Mouse (Mus musculus) hindbrain, embryonic 11.5 days (tissue): ENCODE measurements at regions not wholly inside any gene's neighbourhood (a gene's known extent, or its start where the extent isn't known, plus 50 kb on each side); places are given as distances from the start of the nearest gene placed in this dataset.

Experiments used
- ATAC-seq: fragments of 200-750 bp; cut with Nextera tagmentation; 2 replicates; pipeline ENCODE4 v1.8.0; 2017; ENCODE audit warnings: mild to moderate bottlenecking, moderate TSS enrichment, moderate library complexity; ENCODE audit not compliant: low FRiP score
- DNase-seq: peaks from one replicate; pipeline ENCODE4 v3.0.0-alpha.2; 2015; ENCODE audit warnings: low spot score
- H3K27ac ChIP-seq: fragments of 300-500 bp; sonication (generic); 2 replicates; pipeline ENCODE4 v1.5.1; 2014; ENCODE audit warnings: mild to moderate bottlenecking, low read depth, low read length
- H3K27me3 ChIP-seq: fragments of 300-500 bp; sonication (generic); 2 replicates; pipeline ENCODE4 v1.6.1; 2014; ENCODE audit warnings: mild to moderate bottlenecking, low read length, moderate library complexity, mixed read lengths; ENCODE audit not compliant: control insufficient read depth, insufficient read depth
- H3K36me3 ChIP-seq: fragments of 300-500 bp; sonication (generic); 2 replicates; pipeline ENCODE4 v1.6.1; 2014; ENCODE audit warnings: mild to moderate bottlenecking, low read length, moderate library complexity, mixed read lengths; ENCODE audit not compliant: control insufficient read depth, insufficient read depth
- H3K4me1 ChIP-seq: fragments of 300-500 bp; sonication (generic); replicated peaks from 2 replicates; pipeline ENCODE4 v1.6.1; 2014; ENCODE audit warnings: low read length, mixed read lengths; ENCODE audit not compliant: control insufficient read depth, insufficient read depth
- H3K4me2 ChIP-seq: fragments of 300-500 bp; sonication (generic); replicated peaks from 2 replicates; pipeline ENCODE4 v1.6.1; 2014; ENCODE audit warnings: mild to moderate bottlenecking, low read depth, low read length
- H3K4me3 ChIP-seq: fragments of 300-500 bp; sonication (generic); 2 replicates; pipeline ENCODE4 v1.5.1; 2014; ENCODE audit warnings: low read depth, low read length
- H3K9ac ChIP-seq: fragments of 300-500 bp; sonication (generic); 2 replicates; pipeline ENCODE4 v1.6.1; 2014; ENCODE audit warnings: low read depth, low read length
- H3K9me3 ChIP-seq: fragments of 300-500 bp; sonication (generic); 2 replicates; pipeline ENCODE4 v1.6.1; 2016; ENCODE audit warnings: low read length; ENCODE audit not compliant: control insufficient read depth
- WGBS: fragments of 180-500 bp; shearing (Covaris S2); extraction: QIAGEN DNeasy Blood & Tissue Kit; methylation state at CpG from one replicate; pipeline ENCODE4 v1.1.7; 2014; 5-methylcytosine and 5-hydroxymethylcytosine counted together

- ATAC-seq (no peak), DNase-seq (no peak)
- Histone ChIP-seq H3K27ac (no peak overlapping the region), H3K27me3 (no peaks in the 10 kb centered on the region), H3K4me1 (no peaks in the 10 kb centered on the region), H3K36me3 (no peaks in the 10 kb centered on the region), H3K9ac (no peak overlapping the region), H3K4me2 (no peak overlapping the region), H3K9me3 (no peaks in the 10 kb centered on the region), H3K4me3 (no peak overlapping the region)
- WGBS: 90% methylated on average over 3 of the region's 3 CpGs
Measured at GRCm38 (mm10) chr7:133521936-133522335, 80.0 kb downstream of the Tex36 start.

GRCm38 (mm10) chr7:133518926-133519325, 83.0 kb downstream of the Tex36 start:
- 91% methylated on average over 3 of the region's 3 CpGs for WGBS
- no peaks in the 10 kb centered on the region for H3K9me3 ChIP-seq
- H3K9ac ChIP-seq: no peak overlapping the region
- H3K27me3 ChIP-seq: no peaks in the 10 kb centered on the region
- H3K27ac ChIP-seq: no peak overlapping the region
- H3K4me2 ChIP-seq: no peak overlapping the region
- ATAC-seq (no peak), DNase-seq (no peak)
- no peaks in the 10 kb centered on the region for H3K36me3 ChIP-seq
- H3K4me3 ChIP-seq: no peak overlapping the region
- H3K4me1 ChIP-seq: no peaks in the 10 kb centered on the region

GRCm38 (mm10) chr7:133517576-133517975, 84.4 kb downstream of the Tex36 start:
- no peaks in the 10 kb centered on the region for H3K4me1 ChIP-seq
- no peak overlapping the region for H3K4me2 ChIP-seq
- H3K36me3 ChIP-seq: no peaks in the 10 kb centered on the region
- H3K9ac ChIP-seq: no peak overlapping the region
- H3K27me3 ChIP-seq: no peaks in the 10 kb centered on the region
- no peak overlapping the region for H3K4me3 ChIP-seq
- 89% methylated on average over 5 of the region's 5 CpGs for WGBS
- H3K9me3 ChIP-seq: no peaks in the 10 kb centered on the region
- DNase-seq (no peak), ATAC-seq (no peak)
- H3K27ac ChIP-seq: no peak overlapping the region

- no peak for DNase-seq
- Histone ChIP-seq H3K9ac (no peak overlapping the region), H3K36me3 (no peaks in the 10 kb centered on the region), H3K9me3 (no peaks in the 10 kb centered on the region), H3K4me1 (no peaks in the 10 kb centered on the region), H3K27me3 (no peaks in the 10 kb centered on the region), H3K4me2 (no peak overlapping the region), H3K4me3 (no peak overlapping the region), H3K27ac (no peak overlapping the region)
- 76% methylated on average over 5 of the region's 5 CpGs for WGBS
- ATAC-seq: no peak
Measured at GRCm38 (mm10) chr7:133510926-133511325, 91.0 kb downstream of the Tex36 start.

- H3K4me1 ChIP-seq: no peaks in the 10 kb centered on the region
- H3K27me3 ChIP-seq: no peaks in the 10 kb centered on the region
- ATAC-seq: no peak
- H3K9ac ChIP-seq: no peak overlapping the region
- no peaks in the 10 kb centered on the region for H3K36me3 ChIP-seq
- no peak overlapping the region for H3K4me3 ChIP-seq
- no peak for DNase-seq
- no peak overlapping the region for H3K4me2 ChIP-seq
- no peak overlapping the region for H3K27ac ChIP-seq
- 48% methylated on average over 4 of the region's 4 CpGs for WGBS
- no peaks in the 10 kb centered on the region for H3K9me3 ChIP-seq
Measured at GRCm38 (mm10) chr7:133509486-133509885, 92.5 kb downstream of the Tex36 start.

GRCm38 (mm10) chr7:133508370-133509012, 93.5 kb downstream of the Tex36 start:
- Histone ChIP-seq H3K4me1 (no peaks in the 10 kb centered on the region), H3K4me3 (no peak overlapping the region), H3K36me3 (no peaks in the 10 kb centered on the region), H3K27me3 (no peaks in the 10 kb centered on the region), H3K9me3 (no peaks in the 10 kb centered on the region), H3K4me2 (no peak overlapping the region), H3K27ac (no peak overlapping the region), H3K9ac (no peak overlapping the region)
- no peak for ATAC-seq
- no peak for DNase-seq
- 80% methylated on average over 11 of the region's 11 CpGs for WGBS

- Histone ChIP-seq H3K27me3 (peaks cover 2% of the 10 kb centered on the region; the same call in 1 of the 2 replicates), H3K4me2 (no peak overlapping the region), H3K4me1 (no peaks in the 10 kb centered on the region), H3K36me3 (no peaks in the 10 kb centered on the region), H3K9me3 (no peaks in the 10 kb centered on the region), H3K9ac (no peak overlapping the region), H3K27ac (no peak overlapping the region), H3K4me3 (no peak overlapping the region)
- 82% methylated on average over 2 of the region's 2 CpGs for WGBS
- no peak for ATAC-seq
- DNase-seq: no peak
Measured at GRCm38 (mm10) chr7:133505628-133506027, 96.3 kb downstream of the Tex36 start.

GRCm38 (mm10) chr7:133503946-133504345, 98.0 kb downstream of the Tex36 start:
- Histone ChIP-seq H3K4me1 (no peaks in the 10 kb centered on the region), H3K36me3 (no peaks in the 10 kb centered on the region), H3K27me3 (peaks cover 2% of the 10 kb centered on the region; the same call in 1 of the 2 replicates), H3K27ac (no peak overlapping the region), H3K9me3 (no peaks in the 10 kb centered on the region), H3K4me2 (no peak overlapping the region), H3K4me3 (no peak overlapping the region), H3K9ac (no peak overlapping the region)
- WGBS: 85% methylated on average over 5 of the region's 5 CpGs
- no peak for ATAC-seq
- no peak for DNase-seq

GRCm38 (mm10) chr7:133502731-133503130, 99.2 kb downstream of the Tex36 start:
- DNase-seq: no peak
- no peak for ATAC-seq
- Histone ChIP-seq H3K36me3 (no peaks in the 10 kb centered on the region), H3K27ac (no peak overlapping the region), H3K4me2 (no peak overlapping the region), H3K9me3 (no peaks in the 10 kb centered on the region), H3K4me1 (no peaks in the 10 kb centered on the region), H3K9ac (no peak overlapping the region), H3K4me3 (no peak overlapping the region), H3K27me3 (peaks cover 2% of the 10 kb centered on the region; the same call in 1 of the 2 replicates)
- 62% methylated on average over 4 of the region's 4 CpGs for WGBS
